17 mouse cellular contexts compared by ENCODE assay signal in genomic region chr3:139659416-139659815, GRCm38 (mm10).
"Had no signal": no experiment of that assay in that cellular context is flagged by ENCODE, and none has a peak within 500 bp of the region (broad histone marks: within the 10 kb centered on the region; RNA-seq: fewer than 3 reads in every experiment).

No protein-coding gene starts in this region.

- H3K27me3 ChIP-seq: kidney, embryonic 15.5 days; liver, embryonic 13.5 days; midbrain, embryonic 15.5 days; neural tube, embryonic 12.5 days; neural tube, embryonic 15.5 days had no signal

- ATAC-seq: midbrain, embryonic 15.5 days had no signal

- H3K9ac ChIP-seq: kidney, embryonic 15.5 days; liver, embryonic 13.5 days; midbrain, embryonic 15.5 days; neural tube, embryonic 12.5 days; neural tube, embryonic 15.5 days had no signal

- H3K27ac ChIP-seq: kidney, embryonic 15.5 days; left cerebral cortex, adult 2 months; liver, embryonic 13.5 days; midbrain, embryonic 15.5 days; neural tube, embryonic 12.5 days; neural tube, embryonic 15.5 days had no signal

- H3K9me3 ChIP-seq: kidney, embryonic 15.5 days; liver, embryonic 13.5 days; midbrain, embryonic 15.5 days; neural tube, embryonic 12.5 days; neural tube, embryonic 15.5 days had no signal

- H3K36me3 ChIP-seq: kidney, embryonic 15.5 days; liver, embryonic 13.5 days; midbrain, embryonic 15.5 days; neural tube, embryonic 12.5 days; neural tube, embryonic 15.5 days had no signal

- DNase-seq: kidney, adult 8-10 months; kidney, postnatal 10 days; kidney, postnatal 36 days; layer of hippocampus, postnatal 36 days; liver, embryonic 13.5 days; lung, adult 2 months; lung, postnatal 14 days; lung, postnatal 4 days; thymus, adult 18-20 months; thymus, postnatal 14 days had no signal

- H3K4me2 ChIP-seq: kidney, embryonic 15.5 days; liver, embryonic 13.5 days; midbrain, embryonic 11.5 days; midbrain, embryonic 15.5 days; neural tube, embryonic 12.5 days; neural tube, embryonic 15.5 days had no signal

- H3K4me3 ChIP-seq: kidney, embryonic 15.5 days; left cerebral cortex, adult 2 months; liver, embryonic 13.5 days; midbrain, embryonic 15.5 days; myocyte; neural tube, embryonic 12.5 days; neural tube, embryonic 15.5 days had no signal

- H3K4me1 ChIP-seq: kidney, embryonic 15.5 days; liver, embryonic 13.5 days; midbrain, embryonic 15.5 days; neural tube, embryonic 12.5 days; neural tube, embryonic 15.5 days had no signal
